Mouse (Mus musculus): ENCODE data around the gene Slc2a9. TPM values are rescaled to one million over a fixed set of nuclear protein-coding genes. Genes with fewer than 3 reads are reported as not detected.

Slc2a9 gene
- polyA plus RNA-seq, 1 experiment from 2014 or later: 2.7 TPM

DNA sequence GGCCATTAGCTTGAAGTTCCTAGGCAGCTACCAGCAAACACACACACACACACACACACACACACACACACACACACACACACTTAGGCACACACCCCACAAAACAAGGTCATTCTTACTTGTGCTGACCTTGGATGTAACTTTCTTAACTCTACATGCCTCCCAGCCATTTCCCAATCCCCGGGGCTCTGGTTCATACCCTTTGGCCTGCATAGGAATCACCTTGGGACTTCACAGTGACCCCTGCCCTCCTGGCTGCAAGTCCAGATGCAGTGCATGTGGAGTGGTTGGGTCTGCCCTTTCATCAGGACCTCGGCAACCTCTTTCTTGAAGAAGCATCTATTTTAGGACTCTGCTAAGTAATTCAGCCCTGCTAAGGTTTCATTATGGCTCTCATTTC is 197.7 kb downstream of the Slc2a9 start:
- no peak for DNase-seq (ENCODE audit: low read depth, low spot score)
- CTCF ChIA-PET: interaction anchor here (0.9 to 4.5 kb wide), 2 partner anchors 12 to 211 kb away, joined by 3 to 19 read pairs; no protein-coding TSS in a partner anchor

DNA sequence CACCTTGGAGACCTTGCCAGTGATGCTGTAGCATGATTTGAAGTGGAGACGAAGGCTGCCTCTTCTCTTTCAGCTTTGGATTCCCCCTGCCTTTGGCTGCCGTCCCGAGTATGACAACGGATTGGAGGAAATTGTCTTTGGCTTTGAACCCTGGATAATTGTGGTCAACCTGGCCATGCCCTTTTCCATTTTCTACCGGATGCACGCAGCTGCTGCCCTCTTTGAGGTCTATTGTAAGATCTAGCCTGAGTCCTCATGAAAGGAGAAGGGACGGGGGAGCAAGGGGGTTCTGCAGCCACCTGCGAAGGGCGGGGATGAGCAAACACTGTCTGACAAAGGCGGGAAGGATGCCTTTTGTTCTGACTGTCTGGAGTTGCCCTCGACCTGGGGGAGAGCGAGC is 200.3 kb downstream of the Slc2a9 start:
- in situ Hi-C loops (cut with MboI; ENCODE audit: low pct_unique_long_range_greater_than_20kb): no loop called here
- DNase-seq (ENCODE audit: low read depth, low spot score) (no peak), ATAC-seq (no peak)
- ChIA-PET CTCF (interaction anchor here (1.6 kb wide), 1 partner anchor 163 kb away, joined by 3 read pairs; no protein-coding TSS in a partner anchor), POLR2A (interaction anchor here (1.5 kb wide), 1 partner anchor 167 kb away, joined by 3 read pairs; no protein-coding TSS in a partner anchor)
- no peaks in the 10 kb centered on the region for H3K27me3 ChIP-seq
- TF ChIP-seq CTCF (IDR thresholded peaks at IDR 0.05): no peak

More for the DNA sequence above, 197.7 kb downstream of the Slc2a9 start:
- POLR2A ChIA-PET: no interaction called here
- TF ChIP-seq CTCF (IDR thresholded peaks at IDR 0.05): no peak
- ATAC-seq: no peak
- no peaks in the 10 kb centered on the region for H3K27me3 ChIP-seq
- in situ Hi-C loops (cut with MboI; ENCODE audit: low pct_unique_long_range_greater_than_20kb): loop anchor here (5.0 kb wide), 2 partner anchors 162 to 317 kb away; no protein-coding TSS in a partner anchor

DNA sequence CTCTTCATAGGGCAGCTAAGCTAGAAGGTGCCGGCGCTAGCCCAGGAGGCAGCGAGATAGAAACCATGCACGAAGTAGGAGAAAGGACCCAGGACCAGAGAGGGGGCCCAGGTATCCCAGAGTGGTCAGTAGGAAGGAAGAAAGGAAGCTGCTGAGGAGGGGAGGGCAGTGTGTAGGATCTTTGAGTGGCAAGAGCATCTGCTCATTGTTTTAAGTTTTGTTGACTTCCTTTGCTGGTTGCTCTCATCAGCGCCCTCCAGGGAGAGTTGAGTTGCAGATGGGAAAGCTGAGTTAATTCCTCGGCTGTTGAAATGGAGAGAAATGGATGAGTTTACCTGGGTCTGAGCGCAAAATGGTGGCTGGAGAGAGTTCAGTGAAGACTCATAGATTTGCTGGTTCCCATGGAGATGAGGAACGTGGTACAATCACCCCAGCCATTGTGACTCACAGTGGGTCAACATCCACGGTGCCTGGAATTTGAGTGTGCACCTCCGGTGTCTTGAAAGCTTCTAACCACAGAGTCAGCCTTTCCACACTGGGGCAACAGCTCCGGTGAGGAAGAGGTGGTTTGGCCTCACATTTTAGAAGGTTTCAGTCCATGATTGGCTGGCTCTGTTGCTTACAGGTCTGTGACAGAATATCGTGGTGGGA is 201.1 kb downstream of the Slc2a9 start:
- ChIA-PET CTCF (interaction anchor here (1.6 kb wide), 1 partner anchor 164 kb away, joined by 3 read pairs; no protein-coding TSS in a partner anchor), POLR2A (interaction anchor here (1.5 kb wide), 1 partner anchor 168 kb away, joined by 3 read pairs; no protein-coding TSS in a partner anchor)
- no peak for TF ChIP-seq CTCF (IDR thresholded peaks at IDR 0.05)
- H3K27me3 ChIP-seq: no peaks in the 10 kb centered on the region
- no peak for DNase-seq (ENCODE audit: low read depth, low spot score)
- in situ Hi-C loops (cut with MboI; ENCODE audit: low pct_unique_long_range_greater_than_20kb): no loop called here
- no peak for ATAC-seq

Other genes starting within 250 kb of the Slc2a9 start
- gene Tmem128, start 243.0 kb downstream of the Slc2a9 start, polyA plus RNA-seq (2021): 63.1 TPM
- gene Otop1, start 227.2 kb downstream of the Slc2a9 start, polyA plus RNA-seq (2021): not detected
- not detected for gene Drd5, start 183.8 kb downstream of the Slc2a9 start, polyA plus RNA-seq (2021)
- 416 TPM for gene Wdr1, start 60.1 kb upstream of the Slc2a9 start, polyA plus RNA-seq (2021)
- 1.3 TPM for gene Zfp518b, start 181.7 kb upstream of the Slc2a9 start, polyA plus RNA-seq (2021)

Data from Patski (cell line).